Mouse (Mus musculus) megakaryocyte-erythroid progenitor cell, adult 5 weeks (primary cell): ENCODE measurements around the gene Phyhd1. TPM values are rescaled to one million over a fixed set of nuclear protein-coding genes. Genes with fewer than 3 reads are reported as not detected.

Experiments used
- polyA plus RNA-seq: library from polyadenylated mRNA; stranded (reverse); fragments of >175 nt; gene quantifications from 2 replicates; pipeline ENCODE4 v1.2.3, GENCODE M21; 2012

The Phyhd1 gene
- polyA plus RNA-seq = 0.49 TPM in 1 of 2 replicates, not detected in the other

DNA sequence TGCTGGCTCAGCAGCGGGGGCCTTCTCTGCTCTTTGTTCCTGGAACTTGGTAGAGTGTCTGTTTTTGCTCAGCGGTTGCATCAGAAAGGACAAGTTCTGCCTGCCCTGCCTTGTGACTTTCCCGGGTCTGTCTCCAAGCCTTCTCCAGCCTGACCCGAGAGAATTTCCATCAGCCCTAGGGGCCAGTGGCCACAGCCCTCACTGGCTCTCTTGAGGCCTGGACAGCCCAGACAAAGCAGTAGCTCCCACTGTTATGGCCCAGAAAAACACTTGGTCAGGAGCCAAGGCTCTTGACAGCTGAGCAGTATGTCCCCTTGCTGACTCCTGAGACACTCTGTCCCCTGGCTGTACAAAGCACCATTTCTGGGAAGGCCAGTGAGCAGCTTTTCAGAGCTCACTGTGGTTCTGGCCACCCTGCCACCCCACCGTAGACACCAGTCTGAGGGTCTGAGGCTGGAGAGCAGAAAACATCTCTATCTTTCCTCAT, at the start of gene Phyhd1:
Gene Phyhd1, plus strand, starts transcription at position 437 of the 487 bp plus-strand sequence.

GRCm38 (mm10) chr2:30237199-30237880, 28.7 kb upstream of the Phyhd1 start, which contains the start of gene Lrrc8a:
Gene Lrrc8a (plus strand): TSS chr2:30237715.

GRCm38 (mm10) chr2:30240267-30240666, 25.7 kb upstream of the Phyhd1 start, which contains the start of gene Gm28035:
Gene Gm28035 (plus strand): TSS chr2:30240567.

DNA sequence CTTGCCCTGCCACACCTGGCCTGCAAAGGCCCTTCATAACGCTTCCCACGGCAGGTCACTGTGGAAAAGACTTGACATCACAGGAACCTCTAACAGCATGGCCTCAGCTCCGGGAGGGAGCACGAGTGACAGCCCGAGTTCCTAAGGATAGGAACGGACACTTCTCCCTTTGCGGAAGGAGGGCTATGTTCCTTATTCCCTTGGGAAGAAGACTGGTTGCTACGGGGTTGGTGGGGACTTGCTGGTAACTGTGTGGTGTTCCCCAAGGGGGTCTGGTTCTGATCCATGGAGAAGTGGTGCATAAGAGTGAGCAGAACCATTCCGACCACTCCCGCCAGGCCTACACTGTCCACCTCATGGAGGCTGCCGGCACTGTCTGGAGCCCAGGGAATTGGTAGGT, 14.7 kb downstream of the Phyhd1 start, which contains the start of gene Gm28038:
Gene Gm28038, plus strand, starts transcription at position 301 of the 400 bp plus-strand sequence.

DNA sequence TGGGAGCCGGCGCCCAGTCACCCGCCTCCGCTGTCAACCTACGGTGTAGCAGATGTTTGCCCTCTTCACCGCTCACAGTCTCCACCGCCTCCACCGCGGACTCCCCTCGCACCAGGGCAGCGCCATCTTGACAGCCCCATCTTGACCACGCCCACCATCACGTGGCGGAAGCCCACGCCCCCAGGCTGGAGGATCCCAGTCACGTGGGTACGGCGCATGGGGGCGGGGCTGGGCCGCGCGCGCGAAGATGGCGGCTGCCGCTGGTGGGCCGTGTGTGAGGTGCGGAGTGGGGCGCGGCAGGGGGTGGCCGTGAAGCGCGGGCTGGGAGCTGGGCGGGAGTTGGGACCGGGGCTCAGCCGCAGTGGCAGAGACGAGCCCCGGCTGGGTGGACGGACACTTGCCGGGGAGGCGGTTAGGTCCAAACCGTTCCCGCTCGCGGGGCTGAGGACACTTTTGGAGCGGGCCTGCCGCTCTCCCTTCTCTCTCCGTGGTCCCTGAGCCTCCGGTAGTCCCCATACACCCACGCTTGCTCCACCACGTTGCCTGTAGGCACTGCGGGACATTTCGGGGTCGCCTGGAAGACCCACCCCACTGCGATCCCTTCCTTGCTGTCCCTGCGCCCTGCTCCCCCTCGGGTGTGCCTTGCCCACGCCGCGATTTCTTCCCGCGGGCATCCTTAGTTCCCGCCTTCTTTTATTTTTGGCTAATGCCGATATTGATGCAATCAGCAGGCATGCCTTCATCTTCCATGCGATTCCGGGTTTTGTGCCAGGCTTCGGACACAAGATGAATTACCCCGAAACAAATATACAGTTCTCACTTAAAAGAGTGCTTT, 20.4 kb downstream of the Phyhd1 start, which contains the start of the genes Dolk and Nup188:
Gene Dolk, minus strand, starts transcription at position 143 of the 835 bp plus-strand sequence.
Gene Nup188, plus strand, starts transcription at position 206 of the 835 bp plus-strand sequence.

Other genes with a start within 250 kb of the Phyhd1 start
- gene Wdr34, start 217.3 kb upstream of the Phyhd1 start, polyA plus RNA-seq = 26.0 and 26.5 TPM in 2 replicates
- 599 and 669 TPM in 2 replicates for gene Set, start 208.8 kb upstream of the Phyhd1 start, polyA plus RNA-seq
- gene Pkn3, start 188.5 kb upstream of the Phyhd1 start, polyA plus RNA-seq = 35.4 and 39.2 TPM in 2 replicates
- gene Zdhhc12, start 172.6 kb upstream of the Phyhd1 start, polyA plus RNA-seq = 24.3 and 28.2 TPM in 2 replicates
- gene Zer1, start 141.6 kb upstream of the Phyhd1 start, polyA plus RNA-seq = 17.4 and 20.6 TPM in 2 replicates
- 32.4 and 40.5 TPM in 2 replicates for gene Tbc1d13, start 132.5 kb upstream of the Phyhd1 start, polyA plus RNA-seq
- 24.5 and 27.9 TPM in 2 replicates for gene Endog, start 94.7 kb upstream of the Phyhd1 start, polyA plus RNA-seq
- gene Spout1, start 87.7 kb upstream of the Phyhd1 start, polyA plus RNA-seq = 52.5 and 60.2 TPM in 2 replicates
- 6.2 and 8.0 TPM in 2 replicates for gene Kyat1, start 60.4 kb upstream of the Phyhd1 start, polyA plus RNA-seq
- gene Lrrc8a, start 28.5 kb upstream of the Phyhd1 start, polyA plus RNA-seq = 6.2 and 9.9 TPM in 2 replicates
- 4.3 TPM in 2 replicates for gene Gm28035, start 25.6 kb upstream of the Phyhd1 start, polyA plus RNA-seq
- gene Gm28038, start 14.8 kb downstream of the Phyhd1 start, polyA plus RNA-seq = not detected in 2 replicates
- gene Dolk, start 20.1 kb downstream of the Phyhd1 start, polyA plus RNA-seq = 5.8 and 7.0 TPM in 2 replicates
- gene Nup188, start 20.2 kb downstream of the Phyhd1 start, polyA plus RNA-seq = 70.1 and 71.7 TPM in 2 replicates
- gene Sh3glb2, start 93.1 kb downstream of the Phyhd1 start, polyA plus RNA-seq = 46.5 and 55.3 TPM in 2 replicates
- gene Miga2, start 98.0 kb downstream of the Phyhd1 start, polyA plus RNA-seq = 9.4 and 12.4 TPM in 2 replicates
- 15.3 and 16.5 TPM in 2 replicates for gene Dolpp1, start 126.1 kb downstream of the Phyhd1 start, polyA plus RNA-seq
- 37.7 and 44.6 TPM in 2 replicates for gene Crat, start 149.6 kb downstream of the Phyhd1 start, polyA plus RNA-seq
- 564 and 616 TPM in 2 replicates for gene Ptpa, start 149.8 kb downstream of the Phyhd1 start, polyA plus RNA-seq
- gene Ier5l, start 208.0 kb downstream of the Phyhd1 start, polyA plus RNA-seq = 15.7 and 20.8 TPM in 2 replicates